In genomic region chr2:9749829-9750788, GRCm38 (mm10) we compare ENCODE assay signal across 9 mouse cellular contexts.
DNase-seq lines count a peak whose midpoint lies in the region.
"Had no signal": no experiment of that assay in that cellular context is flagged by ENCODE, and none has a peak within 500 bp of the region (broad histone marks: within the 10 kb centered on the region; RNA-seq: fewer than 3 reads in every experiment).

No protein-coding gene starts in this region.

- DNase-seq in embryo, embryonic 11 days = peak; percentile 11
- no peak for DNase-seq in embryo, embryonic 10 days (ENCODE audit: low spot score)
- DNase-seq in urinary bladder, postnatal 14 days (ENCODE audit: low spot score) = peak; percentile 12
- no peak for DNase-seq in urinary bladder, adult 2 months (ENCODE audit: low spot score)
- peak; percentile 87 for DNase-seq in induced T-regulatory cell, adult 2 months (ENCODE audit: low read depth)
- DNase-seq in thymus, postnatal 4 days = peak; percentile 42
- DNase-seq in B cell, adult 2 months = no peak
- DNase-seq in urinary bladder, postnatal 4 days (ENCODE audit: low spot score in 2 of 2) = no peak
- DNase-seq: kidney, adult 9 months had no signal

Comparison
In these comparisons a context has a peak if more than half of its experiments do, and no peak if none do; other contexts are left out.
1. DNase-seq: peak in embryo, embryonic 11 days (single experiment), urinary bladder, postnatal 14 days (single experiment), induced T-regulatory cell, adult 2 months (single experiment) and thymus, postnatal 4 days (single experiment); none in embryo, embryonic 10 days (single experiment), urinary bladder, adult 2 months (single experiment), B cell, adult 2 months (0 of 2) and urinary bladder, postnatal 4 days (0 of 2).